In the genomic region with DNA sequence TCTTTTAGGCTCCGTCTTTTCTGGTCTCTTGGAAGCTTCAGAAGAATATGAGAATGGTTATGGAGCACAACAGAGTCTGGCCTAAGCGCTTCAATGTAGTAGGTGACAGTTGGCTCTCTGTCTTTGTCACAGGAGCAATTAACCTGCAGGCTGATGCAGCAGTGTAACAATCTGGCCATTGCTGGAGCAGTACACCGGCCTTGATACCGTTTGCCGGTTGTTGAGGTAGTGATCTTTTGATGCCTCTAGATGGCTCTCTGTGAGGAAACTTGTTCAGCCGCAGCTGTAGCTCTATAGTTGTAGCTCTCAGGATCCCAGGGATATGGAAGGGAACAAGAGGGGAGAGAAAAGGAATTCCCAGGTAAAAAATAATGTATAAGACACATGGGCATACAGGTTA, we compare ENCODE assay signal across 11 mouse cellular contexts.
"Had no signal": no experiment of that assay in that cellular context is flagged by ENCODE, and none has a peak within 500 bp of the region (broad histone marks: within the 10 kb centered on the region; RNA-seq: fewer than 3 reads in every experiment).

No protein-coding gene starts in this region.

- ATAC-seq: intestine, postnatal 0 days had no signal

- H3K36me3 ChIP-seq: limb, embryonic 10.5 days; neural tube, embryonic 12.5 days had no signal

- H3K4me1 ChIP-seq: limb, embryonic 10.5 days; neural tube, embryonic 12.5 days had no signal

- DNase-seq: kidney, adult 9 months; kidney, postnatal 10 days; kidney, postnatal 4 days; spleen, adult 18-20 months; thymus, adult 18-20 months; thymus, postnatal 25 days had no signal

- H3K27ac ChIP-seq: left cerebral cortex, adult 2 months; limb, embryonic 10.5 days; neural tube, embryonic 12.5 days had no signal

- H3K27me3 ChIP-seq: neural tube, embryonic 12.5 days had no signal

- H3K4me2 ChIP-seq: liver, embryonic 11.5 days; neural tube, embryonic 12.5 days had no signal

- H3K4me3 ChIP-seq: left cerebral cortex, adult 2 months; limb, embryonic 10.5 days; neural tube, embryonic 12.5 days had no signal

- H3K9ac ChIP-seq: neural tube, embryonic 12.5 days had no signal

- H3K9me3 ChIP-seq: limb, embryonic 10.5 days; neural tube, embryonic 12.5 days had no signal
